Mouse (Mus musculus) hematopoietic stem cell, adult 5-6 weeks (primary cell): ENCODE measurements around the gene Hist1h2be. TPM values are rescaled to one million over a fixed set of nuclear protein-coding genes. Genes with fewer than 3 reads are reported as not detected.
"Not testable (repeated sequence)": the region's sequence is repeated elsewhere in the genome, so short reads cannot be mapped to it uniquely, and the experiment has no call there.

ENCODE experiments used
- ATAC-seq, 2 experiments: fragments of 125-278 bp in 1 of 2; replicated peaks in 1 of 2; 2 replicates each; pipeline ENCODE4 v1.8.0; 2016 to 2017; ENCODE audit warnings: inconsistent platforms in 2 of 2, mild to moderate bottlenecking in 2 of 2, moderate number of reproducible peaks in 2 of 2, low read depth in 1 of 2, moderate TSS enrichment in 1 of 2; ENCODE audit not compliant: low FRiP score in 2 of 2, poor library complexity in 2 of 2, severe bottlenecking in 2 of 2, insufficient read depth in 1 of 2, low TSS enrichment in 1 of 2
- total RNA-seq: library from RNA; stranded (forward); fragments of 172-1452, 232-1000 nt; gene quantifications from 2 replicates; pipeline ENCODE4 v1.2.3, GENCODE M21; 2017

The Hist1h2be gene
- total RNA-seq, 1 experiment from 2014 or later = 51.7 TPM

- ATAC-seq = no peak; a peak in 1 of 4 replicates
Measured at GRCm38 (mm10) chr13:23595622-23596372, 25.1 kb downstream of the Hist1h2be start.

GRCm38 (mm10) chr13:23595185-23595584 is 25.7 kb downstream of the Hist1h2be start:
- no peak for ATAC-seq

GRCm38 (mm10) chr13:23593051-23593770 is 27.7 kb downstream of the Hist1h2be start:
- ATAC-seq = peak; percentile 66 to 79

- no peak for ATAC-seq
Measured at GRCm38 (mm10) chr13:23592614-23593013, 28.3 kb downstream of the Hist1h2be start.

- ATAC-seq = not testable (repeated sequence)
Measured at GRCm38 (mm10) chr13:23591886-23592285, 29.0 kb downstream of the Hist1h2be start.

GRCm38 (mm10) chr13:23591206-23591605 is 29.7 kb downstream of the Hist1h2be start:
- no peak for ATAC-seq

GRCm38 (mm10) chr13:23586940-23587225 is 34.0 kb downstream of the Hist1h2be start:
- ATAC-seq = no peak

GRCm38 (mm10) chr13:23586099-23586939 is 34.6 kb downstream of the Hist1h2be start:
- no peak for ATAC-seq

- peak; percentile 79 for ATAC-seq
Measured at GRCm38 (mm10) chr13:23585442-23586098, 35.4 kb downstream of the Hist1h2be start.

- 0 out of 4 replicates have a peak, but pooled peaks of 1 of the 2 experiments have one; percentile 22 for ATAC-seq
Measured at GRCm38 (mm10) chr13:23585029-23585441, 35.9 kb downstream of the Hist1h2be start.

- ATAC-seq = no peak
Measured at GRCm38 (mm10) chr13:23584331-23584730, 36.6 kb downstream of the Hist1h2be start.

- no peak for ATAC-seq
Measured at GRCm38 (mm10) chr13:23583387-23584068, 37.4 kb downstream of the Hist1h2be start.

GRCm38 (mm10) chr13:23582219-23583056 is 38.5 kb downstream of the Hist1h2be start:
- no peak for ATAC-seq

- peak; percentile 81 to 83 for ATAC-seq
Measured at GRCm38 (mm10) chr13:23581408-23582218, 39.3 kb downstream of the Hist1h2be start, which contains the start of gene Hist1h4d. Hist1h4d (plus strand) TSS chr13:23581598.

- no peak for ATAC-seq
Measured at GRCm38 (mm10) chr13:23577835-23578234, 43.1 kb downstream of the Hist1h2be start.
